Mouse (Mus musculus) neural tube, embryonic 15.5 days (tissue): ENCODE data around the gene Elmo3. TPM values are rescaled to one million over a fixed set of nuclear protein-coding genes. Genes with fewer than 3 reads are reported as not detected.

Experiments
- ATAC-seq: fragments of 200-750 bp; cut with Nextera tagmentation; 2 replicates; pipeline ENCODE4 v1.8.0; 2017; ENCODE audit warnings: mild to moderate bottlenecking, moderate TSS enrichment, moderate library complexity; ENCODE audit not compliant: low FRiP score
- H3K27ac ChIP-seq: fragments of 300-500 bp; sonication (generic); replicated peaks from 2 replicates; pipeline ENCODE4 v1.5.1; 2015; ENCODE audit warnings: mild to moderate bottlenecking, inconsistent platforms
- H3K27me3 ChIP-seq: fragments of 300-500 bp; sonication (generic); replicated peaks from 2 replicates; pipeline ENCODE4 v1.6.1; 2015; ENCODE audit warnings: inconsistent platforms
- H3K36me3 ChIP-seq: fragments of 300-500 bp; sonication (generic); 2 replicates; pipeline ENCODE4 v1.6.1; 2015; ENCODE audit warnings: inconsistent platforms
- H3K4me1 ChIP-seq: fragments of 300-500 bp; sonication (generic); 2 replicates; pipeline ENCODE4 v1.6.1; 2015; ENCODE audit warnings: inconsistent platforms
- H3K4me2 ChIP-seq: fragments of 300-500 bp; sonication (generic); 2 replicates; pipeline ENCODE4 v1.6.1; 2015; ENCODE audit warnings: inconsistent platforms, mild to moderate bottlenecking, moderate library complexity
- H3K4me3 ChIP-seq: fragments of 300-500 bp; sonication (generic); replicated peaks from 2 replicates; pipeline ENCODE4 v1.5.1; 2015; ENCODE audit warnings: mild to moderate bottlenecking, inconsistent platforms
- H3K9ac ChIP-seq: fragments of 300-500 bp; sonication (generic); replicated peaks from 2 replicates; pipeline ENCODE4 v1.6.1; 2015; ENCODE audit warnings: mild to moderate bottlenecking, inconsistent platforms
- H3K9me3 ChIP-seq: fragments of 300-500 bp; sonication (generic); replicated peaks from 2 replicates; pipeline ENCODE4 v1.6.1; 2016; ENCODE audit warnings: inconsistent platforms
- WGBS: fragments of 180-500 bp; shearing (Covaris S2); methylation state at CpG from one replicate; pipeline ENCODE4 v1.1.7; 2015; ENCODE audit warnings: mixed read lengths; 5-methylcytosine and 5-hydroxymethylcytosine counted together
- polyA plus RNA-seq: library from polyadenylated mRNA; unstranded; fragments of >200 nt; fragmentation: Nextera tagmentation; extraction: Ambion mirVana; gene quantifications from 2 replicates; pipeline ENCODE4 v1.2.1, GENCODE M21; 2015

Gene Elmo3
- polyA plus RNA-seq, 1 experiment from 2014 or later: 1.1 TPM

DNA sequence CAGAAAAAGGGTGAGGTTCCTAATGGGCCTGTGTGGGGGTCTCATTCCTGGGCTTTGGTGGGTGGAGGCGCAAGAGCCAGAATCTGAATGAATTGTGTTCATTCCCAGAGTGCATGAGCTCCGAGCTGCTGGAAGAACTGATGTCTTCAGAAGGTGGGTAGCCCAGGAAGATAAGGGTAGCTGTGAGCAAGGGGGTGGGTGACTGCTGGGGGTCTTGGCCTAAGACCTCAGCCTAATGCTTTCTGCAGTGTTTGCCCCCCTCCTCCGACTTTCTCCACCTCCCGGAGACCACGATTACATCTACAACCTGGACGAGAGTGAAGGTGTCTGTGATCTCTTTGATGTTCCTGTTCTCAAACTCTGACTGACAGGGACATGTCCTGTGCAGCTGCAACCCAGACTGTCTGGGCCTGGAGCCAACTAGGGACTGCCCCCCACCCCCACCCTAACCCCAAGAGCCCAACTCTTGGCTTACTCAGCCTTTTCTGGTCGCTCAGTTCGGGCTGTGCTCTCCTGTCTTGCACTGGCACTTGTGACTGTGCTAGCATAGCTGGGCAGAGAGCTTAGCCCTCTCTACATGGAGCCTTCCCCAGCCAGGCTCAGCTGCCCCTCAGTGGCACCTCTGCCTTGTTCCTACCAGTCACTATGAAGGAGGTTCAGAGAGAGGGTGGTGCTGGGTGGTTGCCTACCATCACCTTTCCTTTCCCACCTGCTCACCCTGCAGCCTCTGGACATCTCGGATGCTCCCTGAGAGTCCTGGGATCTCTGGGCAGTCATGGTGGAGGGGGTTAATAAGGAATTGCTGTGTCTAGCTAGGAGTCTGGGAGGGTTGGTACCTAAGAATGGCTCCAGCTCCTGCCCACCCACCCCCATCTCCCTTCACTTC, 833 bp upstream of the Elmo3 start:
- WGBS: 72% methylated on average over 9 of the region's 9 CpGs
- no peak overlapping the region for H3K9ac ChIP-seq

DNA sequence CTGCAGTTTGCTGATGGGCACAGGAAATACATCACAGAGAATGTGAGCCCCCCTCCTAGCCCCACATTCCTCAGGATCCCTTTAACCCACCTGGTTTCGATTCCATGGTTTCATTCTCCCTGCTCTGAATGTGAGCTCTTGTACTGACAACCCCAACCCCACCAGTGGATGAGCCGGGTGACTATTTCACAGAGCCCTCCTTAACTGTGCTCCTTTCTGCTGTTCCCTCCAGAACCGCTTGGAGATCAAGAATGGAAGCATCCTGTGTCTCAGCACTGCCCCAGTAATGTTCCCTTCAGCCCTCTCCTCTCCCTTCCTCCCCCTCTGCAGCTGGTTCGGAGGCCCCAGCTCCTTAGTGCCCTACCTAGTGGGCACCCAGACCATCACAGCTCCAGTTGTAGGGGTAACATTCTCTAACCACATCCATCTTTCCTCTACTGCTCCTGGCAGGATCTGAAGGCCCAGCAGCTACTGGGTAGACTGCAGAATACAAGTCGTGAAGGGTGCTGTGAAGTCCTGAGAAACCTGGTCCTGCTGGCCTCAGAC, 818 bp downstream of the Elmo3 start:
- Histone ChIP-seq H3K4me3 (no peak overlapping the region), H3K9me3 (no peaks in the 10 kb centered on the region), H3K36me3 (peaks cover 74% of the 10 kb centered on the region), H3K27me3 (no peaks in the 10 kb centered on the region), H3K27ac (no peak overlapping the region), H3K9ac (no peak overlapping the region), H3K4me2 (peak overlapping the region; percentile 50), H3K4me1 (peaks cover 20% of the 10 kb centered on the region)
- WGBS: 62% methylated on average over 5 of the region's 5 CpGs
- ATAC-seq: peak; percentile 14; the same call in 1 of the 2 replicates

More for the DNA sequence above, 833 bp upstream of the Elmo3 start:
- Histone ChIP-seq H3K9me3 (no peaks in the 10 kb centered on the region), H3K4me3 (no peak overlapping the region), H3K36me3 (peaks cover 78% of the 10 kb centered on the region), H3K27ac (peak overlapping the region; percentile 48), H3K4me1 (peaks cover 24% of the 10 kb centered on the region), H3K4me2 (no peak overlapping the region), H3K27me3 (no peaks in the 10 kb centered on the region)
- no peak for ATAC-seq

GRCm38 (mm10) chr8:105307670-105308069, 2.3 kb downstream of the Elmo3 start:
- H3K27me3 ChIP-seq: no peaks in the 10 kb centered on the region
- H3K4me3 ChIP-seq: no peak overlapping the region
- WGBS: 94% methylated on average over 13 of the region's 13 CpGs
- H3K36me3 ChIP-seq: peaks cover 74% of the 10 kb centered on the region
- H3K4me1 ChIP-seq: peaks cover 20% of the 10 kb centered on the region
- H3K4me2 ChIP-seq: no peak overlapping the region
- H3K27ac ChIP-seq: no peak overlapping the region
- H3K9ac ChIP-seq: no peak overlapping the region
- H3K9me3 ChIP-seq: no peaks in the 10 kb centered on the region
- ATAC-seq: no peak

DNA sequence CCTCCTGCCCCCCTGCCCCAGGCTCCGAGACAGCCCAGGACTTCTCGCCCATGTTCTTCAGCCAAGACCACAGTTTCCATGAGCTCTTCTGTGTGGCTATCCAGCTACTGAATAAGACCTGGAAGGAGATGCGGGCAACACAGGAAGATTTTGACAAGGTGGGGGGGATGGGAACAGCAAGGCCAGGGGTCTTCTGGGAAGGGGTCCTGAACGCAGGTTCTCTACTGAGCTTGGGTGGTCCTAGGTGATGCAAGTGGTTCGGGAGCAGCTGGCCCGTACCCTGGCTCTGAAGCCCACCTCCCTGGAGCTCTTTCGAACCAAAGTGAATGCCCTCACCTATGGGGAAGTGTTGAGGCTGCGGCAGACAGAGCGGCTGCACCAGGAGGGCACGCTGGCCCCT, 3.0 kb downstream of the Elmo3 start:
- Histone ChIP-seq H3K4me3 (no peak overlapping the region), H3K27ac (no peak overlapping the region), H3K27me3 (no peaks in the 10 kb centered on the region), H3K36me3 (peaks cover 76% of the 10 kb centered on the region), H3K9ac (no peak overlapping the region), H3K4me2 (no peak overlapping the region), H3K4me1 (peaks cover 20% of the 10 kb centered on the region), H3K9me3 (no peaks in the 10 kb centered on the region)
- WGBS: 96% methylated on average over 10 of the region's 10 CpGs
- ATAC-seq: no peak

DNA sequence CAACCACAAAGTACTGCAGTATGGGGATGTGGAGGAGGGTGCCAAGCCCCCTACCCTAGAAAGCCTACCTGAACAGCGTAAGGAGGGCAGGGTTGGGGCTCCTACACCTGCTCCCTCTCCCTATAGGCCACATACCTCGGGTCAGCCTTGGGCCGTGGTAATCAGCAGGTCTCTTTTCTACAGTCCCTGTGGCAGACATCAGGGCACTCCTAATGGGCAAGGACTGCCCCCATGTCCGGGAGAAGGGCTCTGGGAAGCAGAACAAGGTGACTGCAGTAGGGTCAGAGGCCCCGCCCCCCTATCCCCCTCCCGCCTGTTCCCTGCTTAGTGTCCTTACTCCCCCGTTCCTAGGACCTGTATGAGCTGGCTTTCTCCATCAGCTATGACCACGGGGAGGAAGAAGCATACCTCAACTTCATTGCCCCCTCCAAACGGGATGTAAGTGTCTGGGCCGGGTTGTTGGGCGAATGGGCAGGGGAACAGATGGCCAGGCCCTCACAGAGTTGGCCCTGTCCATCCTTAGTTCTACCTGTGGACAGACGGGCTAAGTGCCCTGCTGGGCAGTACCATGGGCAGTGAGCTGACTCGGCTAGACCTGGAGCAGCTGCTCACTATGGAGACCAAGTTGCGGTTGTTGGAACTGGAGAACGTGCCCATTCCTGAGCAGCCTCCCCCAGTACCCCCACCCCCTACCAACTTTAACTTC, 3.9 kb downstream of the Elmo3 start:
- Histone ChIP-seq H3K9ac (no peak overlapping the region), H3K27me3 (no peaks in the 10 kb centered on the region), H3K27ac (no peak overlapping the region), H3K9me3 (no peaks in the 10 kb centered on the region), H3K4me2 (no peak overlapping the region), H3K4me1 (peaks cover 20% of the 10 kb centered on the region), H3K36me3 (peaks cover 77% of the 10 kb centered on the region), H3K4me3 (no peak overlapping the region)
- WGBS: 86% methylated on average over 15 of the region's 15 CpGs
- no peak for ATAC-seq

DNA sequence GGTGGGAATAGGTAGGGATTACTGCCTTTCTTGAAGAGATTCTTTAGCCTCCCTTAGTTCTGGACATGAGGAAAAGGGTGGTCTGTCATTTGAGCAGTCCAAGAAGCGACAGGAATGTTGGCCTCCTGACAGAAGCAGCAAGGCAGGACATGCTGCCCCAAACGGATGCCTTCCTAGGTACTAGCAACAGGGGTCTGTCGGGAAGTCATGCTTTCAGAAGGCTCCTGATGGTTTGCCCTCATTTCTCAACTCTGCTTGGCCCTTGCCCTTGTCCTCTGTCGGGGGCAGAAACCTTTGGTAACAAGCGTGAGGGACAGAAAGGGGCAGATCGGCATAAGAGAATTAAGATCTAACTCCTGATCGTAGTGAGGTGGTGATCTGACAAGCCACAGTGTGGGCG, 4.7 kb downstream of the Elmo3 start:
- no peak overlapping the region for H3K27ac ChIP-seq
- H3K9me3 ChIP-seq: no peaks in the 10 kb centered on the region
- H3K4me3 ChIP-seq: no peak overlapping the region
- H3K9ac ChIP-seq: no peak overlapping the region
- H3K4me2 ChIP-seq: no peak overlapping the region
- H3K36me3 ChIP-seq: peaks cover 83% of the 10 kb centered on the region
- WGBS: 89% methylated on average over 8 of the region's 8 CpGs
- no peak for ATAC-seq
- H3K27me3 ChIP-seq: no peaks in the 10 kb centered on the region
- peaks cover 12% of the 10 kb centered on the region for H3K4me1 ChIP-seq

GRCm38 (mm10) chr8:105311718-105312117, 6.3 kb downstream of the Elmo3 start:
- Histone ChIP-seq H3K36me3 (peaks cover 91% of the 10 kb centered on the region), H3K4me3 (no peak overlapping the region)
- 85% methylated on average over 1 of the region's 1 CpGs for WGBS

DNA sequence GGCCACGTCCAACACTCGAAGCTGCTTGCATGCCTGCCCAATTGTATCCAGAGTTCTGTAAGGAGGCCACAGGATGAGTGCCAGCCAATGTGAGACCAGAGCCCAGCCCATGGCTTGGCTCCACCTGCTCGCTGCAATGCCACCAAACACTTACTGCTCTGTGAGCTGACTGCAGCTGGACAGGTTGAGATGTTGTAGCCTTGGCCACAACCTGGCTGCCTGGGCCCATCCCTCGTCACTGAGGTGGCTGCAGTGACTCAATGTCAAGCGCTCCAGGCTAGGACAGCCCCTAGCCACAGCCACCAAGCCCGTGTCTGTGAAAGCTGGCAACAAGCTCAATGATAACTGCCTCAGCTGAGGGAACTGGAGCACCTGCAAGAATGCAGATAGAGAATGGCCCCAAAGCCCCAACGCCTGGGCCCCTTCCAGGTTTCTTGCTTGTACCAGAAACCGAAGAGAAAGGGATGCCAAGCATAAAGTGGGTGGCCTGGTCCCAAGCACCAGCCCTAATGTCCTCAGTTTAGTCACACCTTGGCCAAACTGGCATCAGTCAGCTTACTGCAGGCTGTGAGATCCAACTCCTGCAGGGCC, 7.6 kb downstream of the Elmo3 start:
- WGBS: 94% methylated on average over 8 of the region's 8 CpGs
- H3K27ac ChIP-seq: no peak overlapping the region
- H3K36me3 ChIP-seq: peaks cover 89% of the 10 kb centered on the region

More at GRCm38 (mm10) chr8:105311718-105312117, 6.3 kb downstream of the Elmo3 start:
- ATAC-seq: no peak
- no peak overlapping the region for H3K27ac ChIP-seq
- no peaks in the 10 kb centered on the region for H3K4me1 ChIP-seq
- no peak overlapping the region for H3K9ac ChIP-seq
- no peaks in the 10 kb centered on the region for H3K27me3 ChIP-seq
- no peak overlapping the region for H3K4me2 ChIP-seq
- H3K9me3 ChIP-seq: no peaks in the 10 kb centered on the region

DNA sequence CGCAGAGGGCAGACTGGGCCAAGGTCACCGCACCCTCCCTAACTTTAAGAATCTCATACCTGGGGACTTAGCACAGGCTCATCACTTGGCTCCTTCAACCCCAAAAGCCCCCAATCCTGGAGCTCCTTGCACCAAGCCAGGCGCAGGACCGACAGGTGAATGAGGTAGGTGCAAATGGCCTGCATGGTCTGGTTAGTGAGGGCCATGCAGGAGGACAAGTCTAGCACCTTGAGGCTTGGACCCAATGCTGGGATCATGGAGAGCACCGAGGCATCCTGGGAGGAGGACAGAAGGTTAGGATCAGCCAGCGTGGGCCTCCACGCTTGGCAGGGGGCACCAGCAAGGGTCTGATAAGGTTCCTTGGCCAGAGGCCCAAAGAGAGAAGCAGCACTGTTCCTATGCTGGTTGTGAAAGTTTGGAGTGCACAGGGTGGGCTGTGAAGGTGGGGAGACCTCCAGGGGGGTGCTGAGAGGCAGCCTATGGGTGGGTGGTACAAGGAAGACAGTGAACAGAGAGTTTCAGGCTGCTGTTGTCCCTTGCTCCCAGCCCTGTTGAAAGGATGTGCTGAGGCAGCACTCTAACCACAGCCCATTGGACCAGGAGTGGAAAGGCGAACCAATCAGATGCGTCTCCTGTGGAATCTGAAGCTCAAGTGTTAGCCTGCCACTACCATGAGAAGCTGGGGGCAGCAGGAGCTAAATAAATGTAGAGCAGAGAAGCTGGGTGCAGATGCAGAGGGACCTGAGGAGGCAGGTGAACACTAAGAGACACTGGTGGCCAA, 8.4 kb downstream of the Elmo3 start:
- Histone ChIP-seq H3K27me3 (no peaks in the 10 kb centered on the region), H3K36me3 (peaks cover 89% of the 10 kb centered on the region), H3K4me1 (no peaks in the 10 kb centered on the region), H3K9me3 (no peaks in the 10 kb centered on the region), H3K4me2 (no peak overlapping the region), H3K27ac (no peak overlapping the region), H3K4me3 (no peak overlapping the region), H3K9ac (no peak overlapping the region)
- ATAC-seq: no peak
- WGBS: 82% methylated on average over 9 of the region's 9 CpGs

More for the DNA sequence above, 7.6 kb downstream of the Elmo3 start:
- no peak overlapping the region for H3K4me2 ChIP-seq
- no peak overlapping the region for H3K4me3 ChIP-seq
- H3K9me3 ChIP-seq: no peaks in the 10 kb centered on the region
- no peak overlapping the region for H3K9ac ChIP-seq
- no peak for ATAC-seq
- no peaks in the 10 kb centered on the region for H3K4me1 ChIP-seq
- no peaks in the 10 kb centered on the region for H3K27me3 ChIP-seq

- Histone ChIP-seq H3K9me3 (no peaks in the 10 kb centered on the region), H3K4me1 (no peaks in the 10 kb centered on the region), H3K27me3 (no peaks in the 10 kb centered on the region), H3K27ac (no peak overlapping the region), H3K36me3 (peaks cover 88% of the 10 kb centered on the region), H3K9ac (no peak overlapping the region), H3K4me2 (no peak overlapping the region), H3K4me3 (no peak overlapping the region)
- no peak for ATAC-seq
- 94% methylated on average over 18 of the region's 18 CpGs for WGBS
These were observed 9.8 kb downstream of the Elmo3 start for GRCm38 (mm10) chr8:105315073-105315769.
